Mouse (Mus musculus) liver, adult 2 months (tissue): ENCODE measurements around the gene Akr1b3.

ENCODE experiments used
- CTCF ChIP-seq: fragments of 200-500 bp; IDR thresholded peaks from 2 replicates; pipeline ENCODE4 v1.5.1; 2011; ENCODE audit warnings: low read depth, low read length, control low read depth
- POLR2A ChIP-seq: fragments of 200-500 bp; IDR thresholded peaks from 2 replicates; pipeline ENCODE4 v1.6.1; 2011; ENCODE audit warnings: low read length, control low read depth; ENCODE audit not compliant: insufficient read depth; ENCODE audit errors: extremely low read depth

GRCm38 (mm10) chr6:34344935-34345334, 27.7 kb upstream of the Akr1b3 start:
- TF ChIP-seq POLR2A (no peak), CTCF (no peak)
